Mouse (Mus musculus) A20 (cell line): ENCODE measurements around the gene Impad1.

Source experiments
- DNase-seq: peaks from one replicate; pipeline ENCODE4 v3.0.0-alpha.2; 2011; ENCODE audit warnings: low read depth, low spot score

Impad1 gene

DNA sequence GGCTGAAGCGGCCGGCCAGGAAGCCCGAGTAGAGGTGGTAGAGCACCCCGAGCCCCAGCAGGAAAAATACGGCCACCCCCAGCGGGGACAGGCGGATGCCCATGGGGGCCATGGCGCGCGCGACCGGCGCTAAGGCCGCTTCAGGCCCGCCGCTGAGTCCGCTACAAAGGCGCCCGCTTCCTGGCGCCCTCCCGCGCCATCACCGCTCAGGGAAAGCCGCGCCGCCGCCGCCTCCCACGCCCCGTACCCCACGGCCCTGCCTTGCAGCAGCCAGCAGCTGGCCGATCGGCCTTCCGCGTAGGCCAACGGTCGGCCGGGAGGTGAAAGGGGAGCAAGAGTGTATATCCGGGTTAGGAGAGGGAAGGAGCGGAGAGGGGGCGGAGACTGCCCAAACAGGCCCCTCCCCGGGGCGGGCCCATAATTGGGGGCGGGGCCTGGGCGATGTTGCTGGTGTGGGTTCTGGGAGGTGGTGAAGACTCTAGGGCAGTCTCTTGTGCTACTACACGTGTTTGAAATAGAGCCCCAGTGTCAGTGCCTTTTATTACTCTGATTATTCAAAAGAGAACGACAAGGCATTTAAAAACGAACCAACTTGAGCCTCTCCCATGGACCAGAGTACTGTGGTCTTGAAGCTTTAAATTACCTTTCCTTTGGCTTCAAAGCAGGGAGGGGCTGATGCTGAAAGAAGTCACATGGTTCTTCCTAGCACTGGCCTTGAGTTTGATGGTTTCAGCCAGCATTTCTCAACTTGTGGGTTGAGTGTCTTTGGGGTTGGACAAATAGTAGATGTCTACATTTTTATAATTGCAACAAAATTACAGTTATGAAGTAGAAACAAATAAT, at the start of gene Impad1:
TSS of gene Impad1 (minus strand) at position 364 of the 843 bp plus-strand sequence.
- DNase-seq: peak; percentile 91

DNA sequence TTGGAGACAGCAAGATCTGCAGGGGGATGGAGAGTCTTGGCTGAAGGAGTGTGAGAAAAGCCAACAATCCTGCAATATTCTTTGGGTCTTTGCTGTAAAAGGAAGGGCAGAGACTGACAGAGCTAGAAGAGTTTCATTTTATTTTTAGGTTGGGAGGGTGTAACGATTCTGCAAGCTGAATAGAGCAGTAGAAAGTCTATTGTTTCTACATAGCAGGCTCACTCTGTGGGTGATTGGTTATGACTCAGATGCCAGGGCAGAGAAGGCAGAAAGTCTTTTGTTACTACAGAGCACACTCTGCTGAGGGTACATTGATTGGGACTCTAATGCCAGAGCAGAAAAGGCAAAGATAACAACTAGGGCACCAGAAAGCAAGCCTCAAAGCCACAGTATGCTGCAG, 47.0 kb upstream of the Impad1 start:
- DNase-seq: no peak

DNA sequence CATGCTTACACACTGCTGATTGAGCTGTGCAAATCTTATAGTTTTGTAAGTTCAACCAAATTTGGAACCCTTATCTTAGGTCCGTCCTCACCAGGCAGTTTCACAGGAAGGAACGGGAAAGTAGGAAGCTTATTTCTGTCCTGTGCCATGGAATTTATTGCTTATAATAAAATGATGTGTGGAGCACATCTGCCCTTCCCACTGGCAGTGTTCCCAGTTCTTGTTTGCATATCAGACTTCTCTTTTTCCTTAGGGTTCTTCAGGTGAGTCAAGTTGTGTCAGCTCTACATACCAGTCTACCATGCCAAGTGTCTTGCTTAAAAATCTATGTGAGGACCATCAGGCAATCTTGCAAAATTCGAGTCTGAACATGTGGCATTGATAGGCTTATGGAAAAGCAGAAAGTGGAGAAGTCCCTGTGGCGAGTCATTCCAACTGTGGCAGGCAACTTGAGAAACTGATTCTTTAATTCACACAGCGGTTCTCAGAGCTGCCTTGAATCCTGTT, 40.7 kb upstream of the Impad1 start:
- no peak for DNase-seq

DNA sequence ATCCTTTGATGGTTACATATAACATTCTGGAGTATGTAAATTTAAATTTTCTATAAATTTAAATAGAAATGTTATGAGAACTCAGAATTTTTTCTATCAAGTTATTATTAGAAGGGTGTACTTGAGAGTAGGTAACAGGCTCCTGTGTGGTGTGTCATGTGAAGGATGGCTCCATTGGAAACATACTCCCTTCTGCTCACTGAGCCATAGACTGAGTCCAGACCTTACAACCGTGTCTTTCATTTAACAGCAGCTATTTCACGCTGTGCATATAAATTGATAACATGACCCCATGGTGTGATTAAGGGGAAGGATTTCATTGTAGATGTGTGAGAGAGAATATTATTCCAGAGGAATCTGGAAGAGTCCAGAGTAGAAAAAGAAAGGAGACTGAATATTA, 35.0 kb upstream of the Impad1 start:
- no peak for DNase-seq

DNA sequence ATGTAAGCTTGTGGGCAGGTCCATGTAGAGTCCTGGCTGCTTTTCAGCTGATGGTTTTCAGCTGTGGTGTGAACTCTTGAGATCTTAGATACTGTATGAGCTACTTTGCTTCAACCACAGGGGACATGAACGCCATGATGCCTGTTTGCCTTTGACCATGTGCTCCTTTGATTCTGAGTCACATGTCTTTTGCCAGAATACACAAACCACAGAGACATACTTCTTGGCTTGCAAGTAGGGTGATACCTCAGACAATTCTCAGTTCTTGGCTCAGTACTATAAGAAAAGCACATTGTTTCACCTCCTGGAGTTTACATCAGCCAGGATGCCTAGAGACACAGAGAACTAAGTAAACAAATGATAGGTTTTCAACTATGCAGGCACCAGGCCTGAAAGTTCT, 29.0 kb upstream of the Impad1 start:
- no peak for DNase-seq

DNA sequence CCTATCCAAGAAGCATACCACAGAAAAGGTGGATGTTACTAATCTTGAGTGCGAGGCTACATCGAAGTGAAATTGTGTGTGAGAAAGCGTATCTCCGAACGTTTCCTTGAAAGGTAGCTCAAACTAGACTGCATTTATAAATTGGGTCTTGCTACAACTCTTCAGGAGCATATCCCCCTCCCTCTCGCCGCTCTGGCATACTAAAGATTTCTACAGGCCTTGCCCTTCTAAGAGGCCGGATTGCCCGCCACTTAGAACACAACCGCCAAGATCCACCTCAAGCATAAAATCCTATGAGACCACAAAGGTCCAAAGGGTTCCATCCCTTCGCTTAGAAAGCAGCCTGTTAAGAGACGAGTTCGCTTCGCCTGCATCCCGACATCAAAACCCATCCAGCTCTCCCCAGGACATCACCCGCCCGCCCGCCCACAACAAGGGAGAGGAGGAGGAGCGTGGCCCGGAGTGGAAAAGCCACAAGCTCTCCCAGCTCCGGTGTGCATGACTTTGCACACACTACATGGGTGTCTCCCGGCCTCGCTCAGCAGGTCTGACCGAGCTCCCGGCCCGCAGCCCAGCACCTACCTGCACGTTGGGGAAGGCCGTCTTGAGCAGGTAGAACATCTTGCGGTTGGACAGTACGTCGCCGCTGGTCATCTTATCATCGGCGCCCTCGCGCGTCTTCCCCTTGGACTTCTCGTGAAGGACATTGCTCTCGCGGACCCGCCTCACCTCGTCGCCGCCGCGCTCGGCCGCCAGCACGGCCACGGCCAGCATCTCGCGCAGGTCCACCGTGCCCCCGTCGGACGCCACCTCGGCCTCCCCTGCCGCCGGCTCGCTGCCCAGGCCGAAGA, 789 bp downstream of the Impad1 start:
- DNase-seq: peak; percentile 61

DNA sequence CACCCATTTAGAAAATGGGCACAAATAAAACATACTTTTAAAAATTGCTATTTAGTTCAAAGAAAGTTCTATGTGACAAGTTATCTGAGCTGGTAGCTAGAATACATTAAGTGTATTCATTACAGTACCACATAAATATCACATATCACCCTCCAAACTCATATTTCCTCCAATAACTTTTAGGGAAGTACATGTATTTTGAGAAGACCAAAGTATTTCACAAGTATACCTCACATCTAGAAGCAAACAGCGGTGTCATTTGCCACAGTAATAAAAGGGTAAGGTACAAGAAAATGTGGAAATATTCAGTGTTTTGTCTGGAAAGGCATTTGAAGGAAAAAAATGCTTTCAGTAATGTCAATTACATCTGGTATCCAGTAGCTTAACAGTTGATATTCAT, 2.0 kb downstream of the Impad1 start:
- DNase-seq: no peak

DNA sequence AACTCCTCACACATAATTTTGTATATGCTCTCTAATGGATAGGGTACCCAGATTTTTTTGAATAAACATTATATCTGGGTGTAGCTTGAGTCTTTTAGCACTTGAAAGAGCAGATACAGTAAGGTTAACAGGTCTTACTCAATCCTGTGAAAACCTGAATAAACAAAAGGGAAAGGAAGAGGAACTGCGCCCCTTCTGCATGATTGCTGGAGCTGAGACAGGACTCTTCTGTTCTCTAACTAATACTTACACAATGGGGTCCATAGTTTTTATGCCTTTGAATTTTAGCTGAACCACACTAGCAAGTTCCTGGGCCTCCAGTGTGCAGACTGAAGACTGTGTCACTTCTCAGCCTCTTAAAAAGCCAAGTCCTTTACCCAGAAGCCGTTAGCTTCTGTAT, 8.0 kb downstream of the Impad1 start:
- no peak for DNase-seq

DNA sequence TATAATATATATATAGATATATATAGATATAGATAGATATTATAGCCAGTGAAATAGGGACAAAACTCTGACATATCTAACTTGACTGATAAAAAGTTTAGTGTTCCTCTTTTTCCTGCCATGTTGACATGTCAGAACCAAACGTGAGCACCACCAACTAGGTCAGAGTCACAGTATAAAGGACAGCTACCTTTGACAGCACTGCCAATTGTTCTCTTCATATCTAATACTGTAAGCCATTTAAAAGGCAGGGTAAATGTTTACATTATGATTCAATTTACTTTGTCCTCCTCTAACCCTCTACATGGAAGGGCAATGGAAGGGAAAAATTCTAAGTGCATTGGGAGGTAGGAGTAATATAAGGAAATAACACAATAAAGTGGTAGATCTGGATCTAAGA, 8.8 kb downstream of the Impad1 start:
- DNase-seq: no peak

DNA sequence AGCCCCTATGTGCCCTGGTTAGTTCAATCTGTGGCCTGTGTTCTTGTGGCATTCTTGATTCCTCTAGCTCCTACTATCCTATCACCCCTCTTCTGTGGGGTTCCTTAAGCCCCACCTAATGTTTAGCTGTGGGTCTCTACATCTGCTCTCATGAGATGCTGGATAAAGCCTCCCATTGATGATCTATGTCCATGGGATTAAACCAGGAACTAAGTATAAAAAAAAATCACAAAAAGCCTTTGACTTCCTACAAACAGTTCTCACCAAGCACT, 9.5 kb downstream of the Impad1 start:
- DNase-seq: no peak

DNA sequence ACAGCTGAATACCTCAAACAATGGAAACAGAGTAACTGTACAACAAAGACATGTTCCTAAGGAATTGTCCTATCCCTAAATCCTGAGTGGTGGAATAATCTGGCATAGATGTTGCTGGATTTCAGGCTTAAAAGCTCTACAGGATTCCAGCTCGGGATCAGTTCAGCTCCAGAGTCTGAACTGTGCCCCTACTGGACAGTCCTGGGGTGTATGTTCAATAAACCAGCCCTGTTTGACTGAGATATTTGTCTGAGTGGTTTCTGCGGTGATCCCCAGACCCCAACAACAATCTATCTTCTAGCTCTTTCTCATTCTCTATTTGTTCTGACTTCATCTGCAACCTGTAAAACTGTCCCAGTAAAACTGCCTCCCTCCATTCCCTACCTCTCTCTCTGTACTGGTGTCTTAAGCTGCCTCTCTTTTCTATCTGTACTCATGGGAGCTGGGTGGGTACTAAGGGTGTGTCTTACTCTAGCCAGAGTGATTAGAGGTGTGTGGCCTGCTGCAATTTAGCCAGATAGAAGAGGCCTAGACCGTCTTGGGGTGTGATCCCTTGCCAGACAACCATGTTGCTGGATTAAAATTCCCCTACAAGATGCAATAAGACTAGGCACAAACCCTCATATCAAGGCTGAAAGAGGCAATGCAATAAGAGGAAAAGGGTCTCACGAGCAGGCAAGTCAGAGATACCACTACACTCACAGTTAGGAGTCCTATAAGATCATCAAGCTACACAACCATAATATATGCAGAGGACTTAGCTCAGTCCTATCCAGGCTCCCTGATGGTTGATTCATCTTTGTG, 10.1 kb downstream of the Impad1 start:
- no peak for DNase-seq

DNA sequence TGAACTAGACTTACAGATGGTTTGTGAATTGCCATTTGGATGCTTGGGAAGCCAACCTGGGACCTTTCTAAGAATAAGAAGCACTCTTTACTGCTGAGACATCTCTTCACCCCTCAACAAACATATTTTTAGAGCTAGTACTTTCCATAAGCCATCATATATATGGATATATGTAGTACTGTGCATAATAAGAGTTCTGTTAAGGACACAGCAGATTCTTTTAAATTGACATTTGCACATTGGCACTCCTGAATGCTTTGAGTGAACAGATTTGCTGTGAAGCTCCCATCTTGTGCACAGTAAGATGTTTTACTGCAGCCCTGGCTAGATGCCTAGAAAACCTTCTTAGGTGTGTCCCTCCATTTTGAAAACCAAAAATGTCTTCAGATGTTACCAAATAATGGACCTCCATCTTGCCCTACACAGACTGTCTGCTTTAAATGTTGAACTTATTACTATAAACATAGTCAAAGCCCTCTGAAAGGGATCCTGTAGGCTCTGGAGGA, 13.8 kb downstream of the Impad1 start:
- DNase-seq: no peak

DNA sequence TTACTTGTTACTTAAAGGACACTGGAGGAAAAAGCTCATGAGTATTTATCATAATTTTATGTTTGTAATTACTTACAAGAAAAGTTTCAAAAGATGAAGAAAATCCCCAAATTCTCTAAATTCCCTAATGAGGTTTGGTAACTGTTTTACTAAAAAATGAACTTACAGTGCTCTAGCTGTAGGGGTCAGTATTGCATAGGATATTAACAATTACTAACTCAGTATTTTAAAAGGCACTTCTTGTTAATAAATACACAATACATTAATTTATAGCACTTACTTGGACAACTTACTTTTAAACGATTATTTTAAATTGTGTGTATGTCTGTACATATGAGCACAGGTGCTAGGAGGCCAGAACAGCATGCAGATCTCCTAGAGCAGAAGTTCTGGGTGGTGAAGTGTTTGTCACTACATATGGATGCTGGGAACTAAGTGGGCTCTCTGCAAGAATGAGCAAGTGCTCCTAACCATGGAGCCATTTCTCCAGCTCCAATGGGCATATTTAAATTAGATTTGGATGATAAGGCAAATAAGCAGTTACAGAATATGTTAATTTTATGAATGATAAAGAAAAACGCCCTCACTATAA, 21.5 kb downstream of the Impad1 start:
- peak; percentile 40 for DNase-seq

DNA sequence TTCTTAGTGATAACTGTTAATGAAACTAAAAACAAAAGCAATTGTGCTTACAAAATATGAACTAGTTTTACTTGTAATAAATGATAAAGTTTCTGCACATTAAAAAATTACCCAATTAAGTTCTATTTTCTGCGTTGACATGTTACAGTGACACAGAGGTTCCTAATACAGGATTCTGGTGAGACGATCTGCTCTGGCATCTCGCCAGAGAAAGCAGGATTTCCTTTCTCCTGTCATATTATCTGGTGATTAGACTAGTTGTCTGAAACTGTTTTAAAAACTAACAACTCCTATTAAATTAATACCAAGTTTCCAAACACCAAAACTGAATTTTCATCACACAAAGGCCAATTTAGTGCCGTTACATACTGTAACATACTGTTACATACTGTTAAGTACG, 27.3 kb downstream of the Impad1 start:
- DNase-seq: no peak

DNA sequence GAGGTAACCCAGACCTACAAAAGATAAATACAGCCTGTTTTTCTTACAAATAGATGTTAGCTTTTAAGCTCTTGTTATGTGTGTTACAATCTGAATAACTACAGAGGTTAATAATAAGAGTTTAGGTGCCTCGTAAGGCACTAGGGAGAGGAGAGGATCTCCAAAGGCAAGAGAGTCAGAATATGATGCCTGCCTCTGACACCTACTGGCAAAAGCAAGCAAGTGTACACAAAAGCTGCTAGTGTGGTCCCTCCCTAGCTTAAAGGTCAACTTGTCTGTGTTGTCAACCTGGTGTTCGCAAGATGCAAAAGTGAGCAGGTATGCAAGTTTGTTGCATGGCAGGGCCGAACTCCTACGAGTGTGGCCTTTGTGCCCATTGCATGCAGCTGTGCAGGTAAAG, 34.8 kb downstream of the Impad1 start:
- DNase-seq: no peak

DNA sequence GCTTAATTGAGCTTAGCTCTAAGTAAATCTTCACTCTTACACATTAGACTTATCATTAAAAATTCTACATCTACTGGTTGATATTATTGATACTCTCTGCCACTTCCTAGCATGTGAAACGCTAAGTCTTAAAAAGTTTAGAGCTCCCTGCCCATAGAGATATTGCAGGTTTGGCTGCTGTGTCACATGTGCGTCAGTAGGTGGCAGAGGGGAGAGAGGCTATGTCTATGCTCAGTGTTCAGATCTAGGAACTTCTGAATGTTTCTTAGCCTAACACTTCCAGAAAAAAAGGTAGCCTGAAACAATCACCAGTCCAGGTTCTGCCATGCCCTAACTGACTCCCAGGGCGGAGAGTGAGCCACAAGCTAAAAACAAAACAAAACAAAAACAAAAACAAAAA, 63.7 kb downstream of the Impad1 start:
- DNase-seq: peak; percentile 41

DNA sequence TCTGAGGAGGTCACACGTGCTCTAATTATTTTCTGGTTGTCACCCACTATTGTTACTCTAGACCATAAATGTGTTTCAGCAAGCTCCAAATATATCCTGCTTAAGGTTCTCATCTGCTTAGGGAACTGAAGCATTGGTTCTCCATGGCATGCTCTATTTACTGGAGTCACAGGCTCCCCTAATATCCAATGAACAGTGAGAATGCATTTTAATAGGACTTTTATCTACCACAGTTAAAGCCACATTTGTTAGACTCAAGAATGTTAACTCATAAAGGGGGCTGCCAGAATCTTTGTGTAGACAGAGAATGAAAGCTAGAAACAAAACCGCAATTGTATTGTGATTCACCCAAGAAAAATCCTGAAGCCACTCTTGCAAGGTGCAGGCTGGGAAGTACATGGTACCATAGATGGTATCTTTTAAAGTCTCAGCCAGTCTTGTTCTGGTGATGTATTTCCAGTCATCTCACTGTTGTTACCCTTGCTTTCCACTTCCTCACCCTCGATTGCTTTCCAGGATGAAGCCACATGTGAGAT, 66.8 kb downstream of the Impad1 start:
- DNase-seq: no peak

DNA sequence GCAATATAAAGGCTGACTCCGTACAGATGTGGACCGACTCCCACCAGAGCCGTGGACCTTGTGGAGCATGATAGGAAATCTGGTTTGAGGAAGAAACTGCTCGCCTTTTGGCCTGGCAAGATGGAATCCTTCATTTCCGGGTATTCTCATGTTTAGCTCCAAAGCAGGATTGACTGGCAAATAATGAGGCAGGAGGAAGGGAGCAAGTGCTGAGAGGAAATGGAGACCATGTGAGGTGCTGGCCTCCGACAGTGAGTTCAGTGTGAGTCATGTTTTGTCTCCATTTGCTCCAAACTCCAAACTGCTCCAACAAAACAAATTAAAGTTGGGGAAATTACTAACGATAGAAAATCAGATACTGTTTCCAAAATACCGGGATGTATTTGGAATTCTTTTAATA, 69.3 kb downstream of the Impad1 start:
- no peak for DNase-seq

DNA sequence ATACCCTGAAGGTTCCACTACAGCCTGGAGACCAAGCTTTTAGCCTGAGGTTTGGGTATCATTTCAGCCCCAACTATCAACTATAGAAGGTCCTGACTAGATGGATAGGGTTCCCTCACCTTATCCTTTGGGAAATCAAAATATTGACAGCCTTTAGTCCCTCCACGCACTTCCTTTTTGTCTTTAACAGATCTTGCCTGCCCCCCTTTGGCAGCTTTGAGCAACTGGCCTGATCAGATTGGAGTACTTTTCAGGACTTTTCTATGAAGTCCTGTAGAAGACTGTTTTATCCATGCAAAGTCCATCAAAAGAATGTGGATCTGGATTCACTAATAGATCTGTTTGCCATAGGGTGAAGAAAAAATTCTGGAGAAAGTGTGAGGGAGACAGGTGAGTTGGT, 71.1 kb downstream of the Impad1 start:
- peak; percentile 2 for DNase-seq

DNA sequence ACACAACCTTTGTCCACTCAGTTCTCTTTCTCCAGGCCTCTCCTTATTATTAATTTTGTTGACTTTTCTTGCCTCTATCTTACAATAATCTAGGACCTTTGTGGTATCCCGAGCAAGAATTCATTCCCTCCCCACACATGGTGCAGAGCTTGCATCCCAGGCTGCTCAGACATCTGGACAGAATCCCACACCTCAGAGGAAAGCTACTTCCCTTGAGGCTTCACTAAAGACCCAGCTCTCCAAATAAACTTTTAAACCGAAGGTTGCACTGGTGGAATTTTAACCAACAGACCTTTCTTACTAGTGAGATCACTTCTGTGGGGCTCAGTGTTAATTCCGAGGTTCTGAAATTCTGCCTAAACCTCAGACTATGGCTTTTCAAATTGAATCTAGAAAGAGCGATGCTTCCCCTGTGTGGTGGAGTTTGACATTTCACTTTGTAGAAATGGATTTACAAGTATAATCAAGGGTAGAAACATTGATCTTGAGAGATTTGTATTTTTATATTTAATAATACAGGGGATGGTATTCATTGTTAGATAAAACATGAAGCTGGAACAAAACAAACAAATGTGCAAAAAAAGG, 75.3 kb downstream of the Impad1 start:
- no peak for DNase-seq
